Mouse (Mus musculus) midbrain, embryonic 10.5 days (tissue): ENCODE measurements around the gene Cabp1. TPM values are rescaled to one million over a fixed set of nuclear protein-coding genes. Genes with fewer than 3 reads are reported as not detected.

ENCODE experiments used
- DNase-seq: peaks from one replicate; pipeline ENCODE4 v3.0.0-alpha.2; 2017; ENCODE audit warnings: low spot score
- H3K27ac ChIP-seq: fragments of 300-500 bp; sonication (generic); replicated peaks from 2 replicates; pipeline ENCODE4 v1.5.1; 2016; ENCODE audit warnings: mild to moderate bottlenecking
- H3K27me3 ChIP-seq: fragments of 300-500 bp; sonication (generic); 2 replicates; pipeline ENCODE4 v1.6.1; 2016; ENCODE audit warnings: low read depth, mild to moderate bottlenecking; ENCODE audit not compliant: poor library complexity, severe bottlenecking
- H3K36me3 ChIP-seq: fragments of 300-500 bp; sonication (generic); 2 replicates; pipeline ENCODE4 v1.6.1; 2016; ENCODE audit warnings: mild to moderate bottlenecking, moderate library complexity
- H3K4me1 ChIP-seq: fragments of 300-500 bp; sonication (generic); 2 replicates; pipeline ENCODE4 v1.6.1; 2016
- H3K4me3 ChIP-seq: fragments of 300-500 bp; sonication (generic); 2 replicates; pipeline ENCODE4 v1.5.1; 2016; ENCODE audit warnings: mild to moderate bottlenecking, moderate library complexity
- H3K9me3 ChIP-seq: fragments of 300-500 bp; sonication (generic); replicated peaks from 2 replicates; pipeline ENCODE4 v1.6.1; 2016; ENCODE audit warnings: mild to moderate bottlenecking
- WGBS: fragments of 180-500 bp; shearing (Covaris S2); methylation state at CpG from one replicate; pipeline ENCODE4 v1.1.7; 2016; 5-methylcytosine and 5-hydroxymethylcytosine counted together
- polyA plus RNA-seq: library from polyadenylated mRNA; unstranded; fragments of >200 nt; fragmentation: Nextera tagmentation; extraction: Ambion mirVana; gene quantifications from 2 replicates; pipeline ENCODE4 v1.2.1, GENCODE M21; 2016

The Cabp1 gene
- polyA plus RNA-seq, 1 experiment from 2014 or later = 1.3 TPM

GRCm38 (mm10) chr5:115140726-115141125 is 53.5 kb downstream of the Cabp1 start:
- Histone ChIP-seq H3K9me3 (no peaks in the 10 kb centered on the region), H3K36me3 (peaks cover 32% of the 10 kb centered on the region), H3K4me1 (peaks cover 23% of the 10 kb centered on the region), H3K27ac (no peak overlapping the region), H3K27me3 (peaks cover 6% of the 10 kb centered on the region; the same call in 1 of the 2 replicates), H3K4me3 (no peak overlapping the region)
- 82% methylated on average over 3 of the region's 3 CpGs for WGBS
- no peak for DNase-seq

GRCm38 (mm10) chr5:115139124-115139523 is 55.1 kb downstream of the Cabp1 start:
- peaks cover 6% of the 10 kb centered on the region; the same call in 1 of the 2 replicates for H3K27me3 ChIP-seq
- no peak overlapping the region for H3K4me3 ChIP-seq
- no peak overlapping the region for H3K27ac ChIP-seq
- peaks cover 16% of the 10 kb centered on the region for H3K36me3 ChIP-seq
- DNase-seq = no peak
- 76% methylated on average over 4 of the region's 4 CpGs for WGBS
- H3K4me1 ChIP-seq = peaks cover 22% of the 10 kb centered on the region
- H3K9me3 ChIP-seq = no peaks in the 10 kb centered on the region

GRCm38 (mm10) chr5:115134234-115135165 is 59.7 kb downstream of the Cabp1 start, which contains the start of gene Unc119b:
Gene Unc119b (minus strand): TSS chr5:115134975.
- H3K36me3 ChIP-seq = peaks cover 26% of the 10 kb centered on the region
- H3K9me3 ChIP-seq = no peaks in the 10 kb centered on the region
- WGBS = under 1% methylated on average over 68 of the region's 81 CpGs
- peaks cover 6% of the 10 kb centered on the region; the same call in 1 of the 2 replicates for H3K27me3 ChIP-seq
- peak within 1 kb of the TSS; percentile 99 for H3K4me3 ChIP-seq
- H3K27ac ChIP-seq = peak within 1 kb of the TSS; percentile 91
- peak; percentile 90 for DNase-seq
- peaks cover 21% of the 10 kb centered on the region for H3K4me1 ChIP-seq

GRCm38 (mm10) chr5:115133358-115134066 is 60.7 kb downstream of the Cabp1 start:
- Histone ChIP-seq H3K4me3 (peak overlapping the region; percentile 99), H3K27ac (peak overlapping the region; percentile 91; the same call in 1 of the 2 replicates), H3K9me3 (no peaks in the 10 kb centered on the region), H3K36me3 (peaks cover 36% of the 10 kb centered on the region), H3K4me1 (peaks cover 21% of the 10 kb centered on the region), H3K27me3 (peaks cover 6% of the 10 kb centered on the region; the same call in 1 of the 2 replicates)
- 56% methylated on average over 6 of the region's 6 CpGs for WGBS
- no peak for DNase-seq

GRCm38 (mm10) chr5:115132465-115132864 is 61.7 kb downstream of the Cabp1 start:
- WGBS = 88% methylated on average over 8 of the region's 8 CpGs
- peaks cover 46% of the 10 kb centered on the region for H3K36me3 ChIP-seq
- no peak overlapping the region for H3K27ac ChIP-seq
- H3K4me3 ChIP-seq = peak overlapping the region; percentile 99; the same call in 1 of the 2 replicates
- no peaks in the 10 kb centered on the region for H3K9me3 ChIP-seq
- peaks cover 21% of the 10 kb centered on the region for H3K4me1 ChIP-seq
- DNase-seq = no peak
- H3K27me3 ChIP-seq = peaks cover 2% of the 10 kb centered on the region; the same call in 1 of the 2 replicates

- Histone ChIP-seq H3K4me3 (no peak overlapping the region), H3K36me3 (peaks cover 77% of the 10 kb centered on the region), H3K4me1 (peaks cover 29% of the 10 kb centered on the region), H3K27ac (no peak overlapping the region), H3K9me3 (no peaks in the 10 kb centered on the region), H3K27me3 (no peaks in the 10 kb centered on the region)
- 91% methylated on average over 6 of the region's 6 CpGs for WGBS
- DNase-seq = no peak
Measured at GRCm38 (mm10) chr5:115129328-115129727, 64.9 kb downstream of the Cabp1 start.

- Histone ChIP-seq H3K27me3 (no peaks in the 10 kb centered on the region), H3K4me1 (peaks cover 11% of the 10 kb centered on the region), H3K36me3 (peaks cover 91% of the 10 kb centered on the region), H3K4me3 (no peak overlapping the region), H3K9me3 (no peaks in the 10 kb centered on the region), H3K27ac (no peak overlapping the region)
- DNase-seq = no peak
- WGBS = 95% methylated on average over 22 of the region's 22 CpGs
Measured at GRCm38 (mm10) chr5:115127421-115128179, 66.6 kb downstream of the Cabp1 start.

GRCm38 (mm10) chr5:115126578-115127312 is 67.4 kb downstream of the Cabp1 start:
- H3K4me1 ChIP-seq = peaks cover 9% of the 10 kb centered on the region; the same call in 1 of the 2 replicates
- H3K9me3 ChIP-seq = no peaks in the 10 kb centered on the region
- no peak overlapping the region for H3K4me3 ChIP-seq
- H3K27me3 ChIP-seq = no peaks in the 10 kb centered on the region
- no peak overlapping the region for H3K27ac ChIP-seq
- no peak for DNase-seq
- peaks cover 94% of the 10 kb centered on the region for H3K36me3 ChIP-seq
- 92% methylated on average over 28 of the region's 28 CpGs for WGBS

GRCm38 (mm10) chr5:115125211-115125871 is 68.8 kb downstream of the Cabp1 start:
- DNase-seq = peak; percentile 79
- Histone ChIP-seq H3K9me3 (no peaks in the 10 kb centered on the region), H3K27ac (0 out of 2 replicates have a peak overlapping the region, but pooled peaks have one; percentile 14), H3K4me1 (peaks cover 9% of the 10 kb centered on the region; the same call in 1 of the 2 replicates), H3K4me3 (peak overlapping the region; percentile 5; the same call in 1 of the 2 replicates), H3K27me3 (no peaks in the 10 kb centered on the region), H3K36me3 (peaks cover 84% of the 10 kb centered on the region)
- 36% methylated on average over 24 of the region's 24 CpGs for WGBS

- Histone ChIP-seq H3K4me3 (no peak overlapping the region), H3K36me3 (peaks cover 78% of the 10 kb centered on the region), H3K27ac (no peak overlapping the region), H3K4me1 (peaks cover 9% of the 10 kb centered on the region; the same call in 1 of the 2 replicates), H3K9me3 (no peaks in the 10 kb centered on the region), H3K27me3 (no peaks in the 10 kb centered on the region)
- WGBS = 96% methylated on average over 6 of the region's 6 CpGs
- DNase-seq = no peak
Measured at GRCm38 (mm10) chr5:115124690-115125089, 69.5 kb downstream of the Cabp1 start.

- WGBS = 86% methylated on average over 5 of the region's 5 CpGs
- no peak for DNase-seq
- no peaks in the 10 kb centered on the region for H3K9me3 ChIP-seq
- no peak overlapping the region for H3K4me3 ChIP-seq
- H3K4me1 ChIP-seq = peaks cover 23% of the 10 kb centered on the region
- no peaks in the 10 kb centered on the region for H3K27me3 ChIP-seq
- H3K36me3 ChIP-seq = peaks cover 60% of the 10 kb centered on the region
- no peak overlapping the region for H3K27ac ChIP-seq
Measured at GRCm38 (mm10) chr5:115120978-115121377, 73.2 kb downstream of the Cabp1 start.
